Mouse (Mus musculus): ENCODE measurements at regions not wholly inside any gene's neighbourhood (a gene's known extent, or its start where the extent isn't known, plus 50 kb on each side); places are given as distances from the start of the nearest gene placed in this dataset.

DNA sequence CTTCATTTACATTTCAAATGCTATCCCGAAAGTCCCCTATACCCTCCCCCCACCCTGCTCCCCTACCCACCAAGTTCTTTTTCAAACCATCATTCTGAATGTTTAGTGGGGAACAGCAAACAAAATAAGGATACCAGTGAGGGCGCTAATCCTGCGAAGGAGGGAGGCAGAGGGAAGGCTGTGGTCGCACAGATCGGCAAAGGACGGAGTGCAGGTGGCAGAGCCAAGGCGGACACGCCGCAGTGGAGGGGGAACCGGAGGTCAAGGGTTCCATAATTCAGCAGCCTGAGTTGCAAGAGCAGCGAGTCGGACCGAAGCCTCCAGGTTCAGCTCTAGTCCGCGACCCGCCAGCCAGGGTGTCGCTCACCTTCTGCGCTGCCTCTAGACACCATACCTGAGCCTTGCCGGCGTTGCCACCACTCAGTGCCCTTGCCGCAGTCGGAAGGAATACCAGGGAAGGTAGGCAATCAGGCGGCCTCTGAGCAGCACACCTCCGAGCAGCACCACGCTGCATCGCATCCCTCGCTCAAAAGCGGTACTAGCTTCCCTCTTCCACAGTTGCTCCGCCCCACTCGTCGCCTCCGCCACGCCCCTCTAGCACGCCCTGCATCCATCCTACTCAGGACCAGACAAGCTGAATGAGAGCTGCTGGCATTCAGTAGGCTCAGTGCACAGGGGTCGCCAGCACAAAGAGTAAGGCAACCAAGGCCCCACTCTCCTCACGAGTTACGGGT is 551.8 kb upstream of the Dsel start:
- no peak for TF ChIP-seq POLR2A (IDR thresholded peaks at IDR 0.05; ENCODE audit: borderline replicate concordance, extremely low read depth, low read depth, low read length)
- TF ChIP-seq CTCF (IDR thresholded peaks at IDR 0.05; ENCODE audit: insufficient read depth, low read length): no peak

All from lung, adult 2 months (tissue).